Mouse (Mus musculus): ENCODE measurements around the gene Tbc1d8. TPM values are rescaled to one million over a fixed set of nuclear protein-coding genes. Genes with fewer than 3 reads are reported as not detected.

Tbc1d8 gene
- polyA plus RNA-seq, 1 experiment: 21.8 TPM

DNA sequence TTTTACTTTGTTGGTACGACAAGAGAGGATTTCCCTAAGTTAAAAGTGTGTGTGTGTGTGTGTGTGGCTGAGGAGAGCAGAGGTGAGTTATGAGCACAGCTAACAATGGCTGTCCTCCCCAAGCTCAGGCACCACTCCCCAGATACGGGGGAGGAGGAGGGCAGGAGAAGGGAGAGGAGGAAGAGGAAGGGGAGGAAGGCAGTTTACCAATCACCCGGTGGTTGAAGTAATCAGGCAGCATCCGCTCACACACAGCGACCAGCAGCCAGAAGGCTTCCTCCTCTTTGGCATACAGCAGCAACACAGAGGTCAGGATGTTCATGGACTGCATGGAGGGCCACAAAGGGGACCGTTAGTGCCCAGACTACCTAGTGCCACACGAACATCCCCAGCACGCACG is 93.6 kb downstream of the Tbc1d8 start:
- H3K27me3 ChIP-seq (ENCODE audit: control insufficient read depth, insufficient read depth, low read length): no peaks in the 10 kb centered on the region
- H3K36me3 ChIP-seq (ENCODE audit: control insufficient read depth, insufficient read depth, low read length): no peaks in the 10 kb centered on the region
- no peaks in the 10 kb centered on the region for H3K4me1 ChIP-seq (ENCODE audit: control insufficient read depth, insufficient read depth, insufficient read length)
- no peak for DNase-seq (ENCODE audit: low read depth in 1 of 2, low spot score in 2 of 2)
- no peak overlapping the region for H3K27ac ChIP-seq (ENCODE audit: insufficient read depth, low read length)
- H3K4me3 ChIP-seq (ENCODE audit: extremely low read depth, insufficient read depth, insufficient read length): no peak overlapping the region
- no peak for TF ChIP-seq POLR2A (IDR thresholded peaks at IDR 0.05; ENCODE audit: low read depth, low read length)
- TF ChIP-seq CTCF (IDR thresholded peaks at IDR 0.05; ENCODE audit: extremely low read depth, insufficient read depth, insufficient read length, insufficient replicate concordance): no peak
- 49% methylated on average over 9 of the region's 9 CpGs for WGBS

DNA sequence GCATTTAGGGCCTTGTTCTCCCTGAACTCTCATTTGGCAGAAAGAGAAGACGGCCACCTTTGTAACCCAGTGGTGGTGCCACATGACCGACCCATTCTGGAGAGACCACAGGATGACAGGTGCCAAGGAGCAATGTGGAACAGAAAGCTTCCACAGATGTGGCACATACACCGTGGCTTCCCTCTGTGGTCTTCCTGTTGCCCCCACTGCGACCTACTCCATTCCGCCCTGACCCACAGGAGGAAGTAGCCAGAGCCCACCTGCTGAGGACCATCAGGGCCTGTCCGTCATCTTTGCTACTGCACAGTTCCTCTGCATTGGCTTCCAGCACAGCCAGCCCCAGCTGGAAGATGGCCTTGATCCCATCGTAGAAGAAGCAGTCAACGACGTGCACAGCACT is 97.5 kb downstream of the Tbc1d8 start:
- WGBS: 48% methylated on average over 9 of the region's 9 CpGs

DNA sequence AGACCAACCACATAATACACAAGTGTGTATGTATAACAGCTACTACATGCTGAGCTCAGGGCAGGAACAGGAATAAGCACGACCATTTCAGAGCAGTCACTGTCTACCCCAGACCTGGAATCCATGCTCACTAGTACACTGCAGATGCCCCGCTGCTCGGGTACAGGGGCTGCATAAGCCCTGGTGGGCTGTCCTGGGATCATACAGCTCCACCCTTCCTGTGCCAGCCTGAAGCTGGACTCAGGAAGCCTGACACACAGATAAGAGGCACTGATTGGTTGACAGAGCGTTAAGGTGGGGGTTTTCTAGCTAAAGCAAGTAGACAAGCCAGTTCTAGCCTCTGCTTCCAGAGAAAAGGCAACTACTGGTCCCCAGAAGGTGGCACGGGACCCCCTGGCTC is 99.5 kb downstream of the Tbc1d8 start:
- no peaks in the 10 kb centered on the region for H3K27me3 ChIP-seq (ENCODE audit: control insufficient read depth, insufficient read depth, low read length)
- H3K4me1 ChIP-seq (ENCODE audit: control insufficient read depth, insufficient read depth, insufficient read length): no peaks in the 10 kb centered on the region
- H3K36me3 ChIP-seq (ENCODE audit: control insufficient read depth, insufficient read depth, low read length): no peaks in the 10 kb centered on the region
- TF ChIP-seq POLR2A (IDR thresholded peaks at IDR 0.05; ENCODE audit: low read depth, low read length) (no peak), CTCF (IDR thresholded peaks at IDR 0.05; ENCODE audit: extremely low read depth, insufficient read depth, insufficient read length, insufficient replicate concordance) (no peak)
- 68% methylated on average over 5 of the region's 5 CpGs for WGBS
- no peak overlapping the region for H3K27ac ChIP-seq (ENCODE audit: insufficient read depth, low read length)
- no peak for DNase-seq (ENCODE audit: low read depth in 1 of 2, low spot score in 2 of 2)
- no peak overlapping the region for H3K4me3 ChIP-seq (ENCODE audit: extremely low read depth, insufficient read depth, insufficient read length)

More for the DNA sequence above, 97.5 kb downstream of the Tbc1d8 start:
- TF ChIP-seq CTCF (IDR thresholded peaks at IDR 0.05; ENCODE audit: extremely low read depth, insufficient read depth, insufficient read length, insufficient replicate concordance) (no peak), POLR2A (IDR thresholded peaks at IDR 0.05; ENCODE audit: low read depth, low read length) (no peak)
- Histone ChIP-seq H3K4me1 (ENCODE audit: control insufficient read depth, insufficient read depth, insufficient read length) (no peaks in the 10 kb centered on the region), H3K4me3 (ENCODE audit: extremely low read depth, insufficient read depth, insufficient read length) (no peak overlapping the region), H3K36me3 (ENCODE audit: control insufficient read depth, insufficient read depth, low read length) (no peaks in the 10 kb centered on the region), H3K27ac (ENCODE audit: insufficient read depth, low read length) (no peak overlapping the region), H3K27me3 (ENCODE audit: control insufficient read depth, insufficient read depth, low read length) (no peaks in the 10 kb centered on the region)
- no peak for DNase-seq (ENCODE audit: low read depth in 1 of 2, low spot score in 2 of 2)

DNA sequence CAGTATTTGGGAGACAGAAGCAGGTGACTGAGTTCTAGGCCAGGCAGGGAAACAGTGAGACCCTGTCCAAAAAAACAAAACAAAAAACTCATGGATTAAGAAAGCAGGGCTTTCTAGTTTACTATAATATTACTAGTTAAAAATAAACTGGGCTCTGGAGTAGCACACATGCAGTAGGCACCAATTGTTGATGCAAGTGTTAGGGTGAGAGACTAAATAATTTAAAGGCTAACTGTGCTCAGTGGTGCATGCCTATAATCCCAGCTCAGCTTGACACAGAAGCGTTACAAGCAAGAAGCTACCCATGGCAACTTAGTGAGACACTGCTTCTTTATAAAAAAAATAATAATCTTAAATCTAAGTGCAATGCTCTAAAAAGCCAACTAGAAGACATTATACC is 100.0 kb downstream of the Tbc1d8 start:
- Histone ChIP-seq H3K4me1 (ENCODE audit: control insufficient read depth, insufficient read depth, insufficient read length) (no peaks in the 10 kb centered on the region), H3K4me3 (ENCODE audit: extremely low read depth, insufficient read depth, insufficient read length) (no peak overlapping the region), H3K36me3 (ENCODE audit: control insufficient read depth, insufficient read depth, low read length) (peaks cover 2% of the 10 kb centered on the region), H3K27ac (ENCODE audit: insufficient read depth, low read length) (no peak overlapping the region), H3K27me3 (ENCODE audit: control insufficient read depth, insufficient read depth, low read length) (no peaks in the 10 kb centered on the region)
- TF ChIP-seq CTCF (IDR thresholded peaks at IDR 0.05; ENCODE audit: extremely low read depth, insufficient read depth, insufficient read length, insufficient replicate concordance) (no peak), POLR2A (IDR thresholded peaks at IDR 0.05; ENCODE audit: low read depth, low read length) (no peak)
- no peak for DNase-seq (ENCODE audit: low read depth in 1 of 2, low spot score in 2 of 2)
- WGBS: 90% methylated on average over 1 of the region's 1 CpGs

DNA sequence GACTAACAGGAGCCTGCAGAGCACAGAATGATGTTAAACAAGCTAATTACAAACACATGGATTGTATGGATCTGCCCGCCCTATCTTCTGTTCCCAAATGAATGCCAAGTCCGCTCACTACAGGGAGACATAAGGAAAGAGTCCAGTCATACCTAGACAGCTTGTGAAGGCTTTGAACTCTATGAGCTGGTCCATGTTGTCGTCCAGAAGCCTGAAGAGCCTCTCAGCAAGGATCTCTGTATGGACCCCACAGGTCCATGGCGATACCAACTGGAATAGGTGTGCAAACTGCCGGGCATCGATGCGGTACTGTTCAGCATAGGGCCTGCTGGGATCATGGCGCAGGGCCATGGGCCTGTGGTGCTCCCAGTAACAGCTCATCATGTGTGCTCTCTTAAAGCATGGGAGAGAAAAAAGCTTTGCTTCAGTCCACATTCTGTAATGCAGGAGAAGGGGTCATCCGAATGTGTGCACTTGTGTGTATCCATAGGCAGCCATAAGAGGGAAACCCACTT is 101.8 kb downstream of the Tbc1d8 start:
- no peak overlapping the region for H3K4me3 ChIP-seq (ENCODE audit: extremely low read depth, insufficient read depth, insufficient read length)
- H3K4me1 ChIP-seq (ENCODE audit: control insufficient read depth, insufficient read depth, insufficient read length): no peaks in the 10 kb centered on the region
- H3K27me3 ChIP-seq (ENCODE audit: control insufficient read depth, insufficient read depth, low read length): no peaks in the 10 kb centered on the region
- TF ChIP-seq CTCF (IDR thresholded peaks at IDR 0.05; ENCODE audit: extremely low read depth, insufficient read depth, insufficient read length, insufficient replicate concordance) (no peak), POLR2A (IDR thresholded peaks at IDR 0.05; ENCODE audit: low read depth, low read length) (no peak)
- peaks cover 11% of the 10 kb centered on the region for H3K36me3 ChIP-seq (ENCODE audit: control insufficient read depth, insufficient read depth, low read length)
- WGBS: 96% methylated on average over 9 of the region's 9 CpGs
- H3K27ac ChIP-seq (ENCODE audit: insufficient read depth, low read length): no peak overlapping the region
- DNase-seq (ENCODE audit: low read depth in 1 of 2, low spot score in 2 of 2): no peak

DNA sequence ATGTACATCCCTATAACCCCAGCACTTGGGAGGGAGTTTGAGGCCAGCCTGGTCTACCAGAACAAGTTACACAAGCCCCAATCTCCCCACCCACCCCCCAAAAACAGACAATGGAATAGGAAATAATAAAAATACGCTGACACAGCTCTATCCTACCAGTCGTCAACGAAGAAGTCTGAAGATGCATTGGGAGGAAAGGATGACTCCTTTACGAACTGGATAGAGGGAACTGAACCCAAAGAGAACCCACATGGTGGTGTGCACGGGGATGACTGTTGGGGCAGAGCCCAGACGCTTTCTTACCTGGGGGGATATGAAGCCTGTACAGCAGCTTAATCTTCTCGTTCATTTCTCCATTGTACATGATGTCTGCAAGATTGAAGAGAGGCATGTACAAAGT is 102.4 kb downstream of the Tbc1d8 start:
- TF ChIP-seq CTCF (IDR thresholded peaks at IDR 0.05; ENCODE audit: extremely low read depth, insufficient read depth, insufficient read length, insufficient replicate concordance) (no peak), POLR2A (IDR thresholded peaks at IDR 0.05; ENCODE audit: low read depth, low read length) (no peak)
- no peak overlapping the region for H3K27ac ChIP-seq (ENCODE audit: insufficient read depth, low read length)
- peaks cover 15% of the 10 kb centered on the region for H3K36me3 ChIP-seq (ENCODE audit: control insufficient read depth, insufficient read depth, low read length)
- 89% methylated on average over 7 of the region's 7 CpGs for WGBS
- no peak for DNase-seq (ENCODE audit: low read depth in 1 of 2, low spot score in 2 of 2)
- no peaks in the 10 kb centered on the region for H3K27me3 ChIP-seq (ENCODE audit: control insufficient read depth, insufficient read depth, low read length)
- no peak overlapping the region for H3K4me3 ChIP-seq (ENCODE audit: extremely low read depth, insufficient read depth, insufficient read length)
- no peaks in the 10 kb centered on the region for H3K4me1 ChIP-seq (ENCODE audit: control insufficient read depth, insufficient read depth, insufficient read length)

DNA sequence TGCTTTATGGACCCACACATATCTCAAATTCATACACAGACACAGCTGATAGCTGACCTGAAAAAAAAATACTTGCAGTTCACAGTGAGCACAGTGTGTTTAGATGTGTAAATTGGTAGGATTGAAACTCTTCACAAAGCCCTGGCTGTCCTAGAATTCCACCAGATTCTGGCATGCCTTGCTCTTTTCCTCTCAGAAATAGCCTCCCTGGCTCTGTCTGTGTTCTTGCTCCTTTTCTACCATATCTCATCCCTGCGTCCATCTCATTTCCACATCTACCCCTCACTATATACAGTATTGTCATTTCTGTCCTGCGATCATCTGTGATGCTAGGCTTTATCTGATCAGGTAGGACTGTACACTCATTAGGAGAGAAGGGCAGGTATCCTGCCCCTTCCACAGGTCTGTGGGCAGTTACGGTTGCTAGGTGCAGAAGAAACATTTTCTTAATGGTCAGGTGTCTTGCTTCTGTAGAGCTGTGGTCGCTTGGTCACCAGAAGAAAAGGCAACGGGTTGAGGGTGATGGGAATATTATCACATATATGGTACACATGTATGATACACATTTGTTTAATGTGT is 104.2 kb downstream of the Tbc1d8 start:
- WGBS: 90% methylated on average over 5 of the region's 5 CpGs

More for the DNA sequence above, 104.2 kb downstream of the Tbc1d8 start:
- no peaks in the 10 kb centered on the region for H3K4me1 ChIP-seq (ENCODE audit: control insufficient read depth, insufficient read depth, insufficient read length)
- no peak for DNase-seq (ENCODE audit: low read depth in 1 of 2, low spot score in 2 of 2)
- H3K27ac ChIP-seq (ENCODE audit: insufficient read depth, low read length): no peak overlapping the region
- H3K27me3 ChIP-seq (ENCODE audit: control insufficient read depth, insufficient read depth, low read length): no peaks in the 10 kb centered on the region
- no peak overlapping the region for H3K4me3 ChIP-seq (ENCODE audit: extremely low read depth, insufficient read depth, insufficient read length)
- peaks cover 26% of the 10 kb centered on the region for H3K36me3 ChIP-seq (ENCODE audit: control insufficient read depth, insufficient read depth, low read length)
- TF ChIP-seq POLR2A (IDR thresholded peaks at IDR 0.05; ENCODE audit: low read depth, low read length): no peak
- TF ChIP-seq CTCF (IDR thresholded peaks at IDR 0.05; ENCODE audit: extremely low read depth, insufficient read depth, insufficient read length, insufficient replicate concordance): no peak
